Mouse (Mus musculus): ENCODE results near the gene Stpg3. TPM values are rescaled to one million over a fixed set of nuclear protein-coding genes. Genes with fewer than 3 reads are reported as not detected.

The Stpg3 gene
- polyA plus RNA-seq, 1 experiment from 2014 or later = not detected

- ATAC-seq (ENCODE audit: low FRiP score) (peak; percentile 88), DNase-seq (ENCODE audit: low spot score) (peak; percentile 92)
- H3K9me3 ChIP-seq (ENCODE audit: control insufficient read depth, low read length) = no peaks in the 10 kb centered on the region
- H3K4me3 ChIP-seq (replicated peaks; ENCODE audit: low read length) = peak within 1 kb of the TSS; percentile 59
- H3K4me1 ChIP-seq (replicated peaks; ENCODE audit: control insufficient read depth, insufficient read depth, low read length) = peaks cover 56% of the 10 kb centered on the region; the same call in 1 of the 2 replicates
- H3K27ac ChIP-seq = peak within 1 kb of the TSS; percentile 74
- whole genome bisulfite sequencing = under 1% methylated on average over 35 of the region's 35 CpGs
- H3K36me3 ChIP-seq (replicated peaks; ENCODE audit: control insufficient read depth, insufficient read depth) = no peaks in the 10 kb centered on the region
- H3K4me2 ChIP-seq (replicated peaks) = peak within 1 kb of the TSS; percentile 87
- H3K27me3 ChIP-seq (ENCODE audit: control insufficient read depth, insufficient read depth, low read length) = no peaks in the 10 kb centered on the region
- peak within 1 kb of the TSS; percentile 64 for H3K9ac ChIP-seq
These were observed 33.9 kb downstream of the Stpg3 start, which contains the start of gene Nrarp for GRCm38 (mm10) chr2:25180478-25180903. TSS of gene Nrarp (plus strand) at chr2:25180758.

- no peaks in the 10 kb centered on the region for H3K27me3 ChIP-seq (ENCODE audit: control insufficient read depth, insufficient read depth, low read length)
- peak overlapping the region; percentile 40 for H3K27ac ChIP-seq
- H3K9me3 ChIP-seq (ENCODE audit: control insufficient read depth, low read length) = no peaks in the 10 kb centered on the region
- peaks cover 54% of the 10 kb centered on the region; the same call in 1 of the 2 replicates for H3K4me1 ChIP-seq (replicated peaks; ENCODE audit: control insufficient read depth, insufficient read depth, low read length)
- H3K9ac ChIP-seq = 0 out of 2 replicates have a peak overlapping the region, but pooled peaks have one; percentile 17
- H3K4me2 ChIP-seq (replicated peaks) = peak overlapping the region; percentile 87
- DNase-seq (ENCODE audit: low spot score) (no peak), ATAC-seq (ENCODE audit: low FRiP score) (no peak)
- H3K36me3 ChIP-seq (replicated peaks; ENCODE audit: control insufficient read depth, insufficient read depth) = no peaks in the 10 kb centered on the region
- 25% methylated on average over 15 of the region's 15 CpGs for WGBS
- peak overlapping the region; percentile 59 for H3K4me3 ChIP-seq (replicated peaks; ENCODE audit: low read length)
These were observed 34.7 kb downstream of the Stpg3 start for GRCm38 (mm10) chr2:25179566-25180217.

- no peak for DNase-seq (ENCODE audit: low spot score)
- Histone ChIP-seq H3K36me3 (replicated peaks; ENCODE audit: control insufficient read depth, insufficient read depth) (no peaks in the 10 kb centered on the region), H3K4me3 (replicated peaks; ENCODE audit: low read length) (no peak overlapping the region), H3K9me3 (ENCODE audit: control insufficient read depth, low read length) (no peaks in the 10 kb centered on the region), H3K27me3 (ENCODE audit: control insufficient read depth, insufficient read depth, low read length) (no peaks in the 10 kb centered on the region), H3K4me2 (replicated peaks) (peak overlapping the region; percentile 31), H3K27ac (peak overlapping the region; percentile 81), H3K4me1 (replicated peaks; ENCODE audit: control insufficient read depth, insufficient read depth, low read length) (peaks cover 54% of the 10 kb centered on the region; the same call in 1 of the 2 replicates), H3K9ac (no peak overlapping the region)
- no peak for ATAC-seq (ENCODE audit: low FRiP score)
- WGBS = 18% methylated on average over 10 of the region's 10 CpGs
These were observed 36.0 kb downstream of the Stpg3 start for GRCm38 (mm10) chr2:25178285-25178972.

GRCm38 (mm10) chr2:25177685-25178084, 36.8 kb downstream of the Stpg3 start:
- peak; percentile 25 for ATAC-seq (ENCODE audit: low FRiP score)

GRCm38 (mm10) chr2:25177076-25177475, 37.4 kb downstream of the Stpg3 start:
- Histone ChIP-seq H3K36me3 (replicated peaks; ENCODE audit: control insufficient read depth, insufficient read depth) (no peaks in the 10 kb centered on the region), H3K9ac (0 out of 2 replicates have a peak overlapping the region, but pooled peaks have one; percentile 16), H3K27ac (peak overlapping the region; percentile 81), H3K4me1 (replicated peaks; ENCODE audit: control insufficient read depth, insufficient read depth, low read length) (peaks cover 45% of the 10 kb centered on the region; the same call in 1 of the 2 replicates), H3K27me3 (ENCODE audit: control insufficient read depth, insufficient read depth, low read length) (no peaks in the 10 kb centered on the region), H3K4me2 (replicated peaks) (peak overlapping the region; percentile 31), H3K4me3 (replicated peaks; ENCODE audit: low read length) (0 out of 2 replicates have a peak overlapping the region, but pooled peaks have one; percentile 7), H3K9me3 (ENCODE audit: control insufficient read depth, low read length) (no peaks in the 10 kb centered on the region)
- no peak for DNase-seq (ENCODE audit: low spot score)
- ATAC-seq (ENCODE audit: low FRiP score) = no peak
- 33% methylated on average over 4 of the region's 4 CpGs for WGBS

More at GRCm38 (mm10) chr2:25177685-25178084, 36.8 kb downstream of the Stpg3 start:
- 0 out of 2 replicates have a peak overlapping the region, but pooled peaks have one; percentile 16 for H3K9ac ChIP-seq
- peak overlapping the region; percentile 81 for H3K27ac ChIP-seq
- H3K4me3 ChIP-seq (replicated peaks; ENCODE audit: low read length) = peak overlapping the region; percentile 7; the same call in 1 of the 2 replicates
- peak; percentile 63 for DNase-seq (ENCODE audit: low spot score)
- peaks cover 50% of the 10 kb centered on the region; the same call in 1 of the 2 replicates for H3K4me1 ChIP-seq (replicated peaks; ENCODE audit: control insufficient read depth, insufficient read depth, low read length)
- H3K36me3 ChIP-seq (replicated peaks; ENCODE audit: control insufficient read depth, insufficient read depth) = no peaks in the 10 kb centered on the region
- H3K4me2 ChIP-seq (replicated peaks) = peak overlapping the region; percentile 31
- no peaks in the 10 kb centered on the region for H3K9me3 ChIP-seq (ENCODE audit: control insufficient read depth, low read length)
- WGBS = 4% methylated on average over 6 of the region's 6 CpGs
- no peaks in the 10 kb centered on the region for H3K27me3 ChIP-seq (ENCODE audit: control insufficient read depth, insufficient read depth, low read length)

- 65% methylated on average over 6 of the region's 6 CpGs for WGBS
- no peaks in the 10 kb centered on the region for H3K9me3 ChIP-seq (ENCODE audit: control insufficient read depth, low read length)
- H3K27me3 ChIP-seq (ENCODE audit: control insufficient read depth, insufficient read depth, low read length) = no peaks in the 10 kb centered on the region
- DNase-seq (ENCODE audit: low spot score) (no peak), ATAC-seq (ENCODE audit: low FRiP score) (no peak)
- peak overlapping the region; percentile 81 for H3K27ac ChIP-seq
- H3K36me3 ChIP-seq (replicated peaks; ENCODE audit: control insufficient read depth, insufficient read depth) = no peaks in the 10 kb centered on the region
- H3K4me3 ChIP-seq (replicated peaks; ENCODE audit: low read length) = no peak overlapping the region
- peaks cover 40% of the 10 kb centered on the region; the same call in 1 of the 2 replicates for H3K4me1 ChIP-seq (replicated peaks; ENCODE audit: control insufficient read depth, insufficient read depth, low read length)
- peak overlapping the region; percentile 31 for H3K4me2 ChIP-seq (replicated peaks)
- no peak overlapping the region for H3K9ac ChIP-seq
These were observed 37.9 kb downstream of the Stpg3 start for GRCm38 (mm10) chr2:25176573-25176972.

GRCm38 (mm10) chr2:25175690-25176078, 38.8 kb downstream of the Stpg3 start:
- Histone ChIP-seq H3K36me3 (replicated peaks; ENCODE audit: control insufficient read depth, insufficient read depth) (no peaks in the 10 kb centered on the region), H3K27me3 (ENCODE audit: control insufficient read depth, insufficient read depth, low read length) (no peaks in the 10 kb centered on the region), H3K4me2 (replicated peaks) (no peak overlapping the region), H3K4me3 (replicated peaks; ENCODE audit: low read length) (no peak overlapping the region), H3K9ac (no peak overlapping the region), H3K4me1 (replicated peaks; ENCODE audit: control insufficient read depth, insufficient read depth, low read length) (peaks cover 34% of the 10 kb centered on the region; the same call in 1 of the 2 replicates), H3K9me3 (ENCODE audit: control insufficient read depth, low read length) (no peaks in the 10 kb centered on the region), H3K27ac (no peak overlapping the region)
- DNase-seq (ENCODE audit: low spot score) = no peak
- ATAC-seq (ENCODE audit: low FRiP score) = no peak
- 92% methylated on average over 4 of the region's 4 CpGs for WGBS

GRCm38 (mm10) chr2:25174866-25175689, 39.4 kb downstream of the Stpg3 start:
- no peak for ATAC-seq (ENCODE audit: low FRiP score)
- Histone ChIP-seq H3K4me3 (replicated peaks; ENCODE audit: low read length) (no peak overlapping the region), H3K27ac (no peak overlapping the region), H3K9me3 (ENCODE audit: control insufficient read depth, low read length) (no peaks in the 10 kb centered on the region), H3K27me3 (ENCODE audit: control insufficient read depth, insufficient read depth, low read length) (no peaks in the 10 kb centered on the region), H3K36me3 (replicated peaks; ENCODE audit: control insufficient read depth, insufficient read depth) (no peaks in the 10 kb centered on the region), H3K4me1 (replicated peaks; ENCODE audit: control insufficient read depth, insufficient read depth, low read length) (peaks cover 36% of the 10 kb centered on the region), H3K4me2 (replicated peaks) (no peak overlapping the region), H3K9ac (no peak overlapping the region)
- 63% methylated on average over 7 of the region's 7 CpGs for WGBS
- no peak for DNase-seq (ENCODE audit: low spot score)
